Mouse (Mus musculus): ENCODE measurements around the gene 3830406C13Rik.
A peak's percentile ranks its signal among the peaks of the same experiment; 100 is the strongest.
"Not testable (repeated sequence)": the region's sequence is repeated elsewhere in the genome, so short reads cannot be mapped to it uniquely, and the experiment has no call there.

3830406C13Rik gene

GRCm38 (mm10) chr14:12284141-12284912, at the start of gene 3830406C13Rik:
Gene 3830406C13Rik (plus strand): TSS chr14:12284173.
- DNase-seq (ENCODE audit: low read depth, low spot score) = peak; percentile 90

- no peak for DNase-seq (ENCODE audit: low read depth, low spot score)
Observed at GRCm38 (mm10) chr14:12243726-12244125, 40.2 kb upstream of the 3830406C13Rik start.

- DNase-seq (ENCODE audit: low read depth, low spot score) = no peak
Observed at GRCm38 (mm10) chr14:12276031-12276430, 7.9 kb upstream of the 3830406C13Rik start.

GRCm38 (mm10) chr14:12283641-12284040, 332 bp upstream of the 3830406C13Rik start, which contains the start of gene Gm49355:
Gene Gm49355 (plus strand): TSS chr14:12283976.
- no peak for DNase-seq (ENCODE audit: low read depth, low spot score)

GRCm38 (mm10) chr14:12289747-12290146, 5.8 kb downstream of the 3830406C13Rik start:
- DNase-seq (ENCODE audit: low read depth, low spot score) = not testable (repeated sequence)

- DNase-seq (ENCODE audit: low read depth, low spot score) = no peak
Observed at GRCm38 (mm10) chr14:12296391-12296790, 12.4 kb downstream of the 3830406C13Rik start.

GRCm38 (mm10) chr14:12299171-12299570, 15.2 kb downstream of the 3830406C13Rik start:
- DNase-seq (ENCODE audit: low read depth, low spot score) = no peak

- DNase-seq (ENCODE audit: low read depth, low spot score) = no peak
Observed at GRCm38 (mm10) chr14:12299654-12300053, 15.7 kb downstream of the 3830406C13Rik start.

GRCm38 (mm10) chr14:12300275-12300674, 16.3 kb downstream of the 3830406C13Rik start:
- DNase-seq (ENCODE audit: low read depth, low spot score) = no peak

- DNase-seq (ENCODE audit: low read depth, low spot score) = no peak
Observed at GRCm38 (mm10) chr14:12300677-12301076, 16.7 kb downstream of the 3830406C13Rik start.

- DNase-seq (ENCODE audit: low read depth, low spot score) = no peak
Observed at GRCm38 (mm10) chr14:12303106-12303505, 19.1 kb downstream of the 3830406C13Rik start.

GRCm38 (mm10) chr14:12333622-12334021, 49.6 kb downstream of the 3830406C13Rik start:
- DNase-seq (ENCODE audit: low read depth, low spot score) = no peak

GRCm38 (mm10) chr14:12334925-12335324, 51.0 kb downstream of the 3830406C13Rik start:
- DNase-seq (ENCODE audit: low read depth, low spot score) = no peak

GRCm38 (mm10) chr14:12337421-12337997, 53.5 kb downstream of the 3830406C13Rik start:
- DNase-seq (ENCODE audit: low read depth, low spot score) = no peak

- DNase-seq (ENCODE audit: low read depth, low spot score) = no peak
Observed at GRCm38 (mm10) chr14:12337998-12338809, 54.2 kb downstream of the 3830406C13Rik start.

GRCm38 (mm10) chr14:12338811-12339565, 55.0 kb downstream of the 3830406C13Rik start:
- DNase-seq (ENCODE audit: low read depth, low spot score) = no peak

GRCm38 (mm10) chr14:12340238-12341074, 56.5 kb downstream of the 3830406C13Rik start:
- no peak for DNase-seq (ENCODE audit: low read depth, low spot score)

- no peak for DNase-seq (ENCODE audit: low read depth, low spot score)
Observed at GRCm38 (mm10) chr14:12341075-12341788, 57.3 kb downstream of the 3830406C13Rik start.

GRCm38 (mm10) chr14:12341789-12342457, 58.0 kb downstream of the 3830406C13Rik start:
- DNase-seq (ENCODE audit: low read depth, low spot score) = no peak

Measured in CD4-positive, CD25-positive, alpha-beta regulatory T cell, adult 2 months (primary cell).